Mouse (Mus musculus) megakaryocyte, embryonic 14.5 days (primary cell): ENCODE measurements around the gene Tmem208.

ENCODE experiments used
- FLI1 ChIP-seq: IDR thresholded peaks from 2 replicates; pipeline ENCODE4 v1.6.1; 2012; ENCODE audit warnings: low read length, inconsistent platforms, mixed read lengths
- GATA1 ChIP-seq: IDR thresholded peaks from 3 replicates; pipeline ENCODE4 v1.6.1; 2012; ENCODE audit warnings: mixed read lengths, low read length, inconsistent platforms, borderline replicate concordance

DNA sequence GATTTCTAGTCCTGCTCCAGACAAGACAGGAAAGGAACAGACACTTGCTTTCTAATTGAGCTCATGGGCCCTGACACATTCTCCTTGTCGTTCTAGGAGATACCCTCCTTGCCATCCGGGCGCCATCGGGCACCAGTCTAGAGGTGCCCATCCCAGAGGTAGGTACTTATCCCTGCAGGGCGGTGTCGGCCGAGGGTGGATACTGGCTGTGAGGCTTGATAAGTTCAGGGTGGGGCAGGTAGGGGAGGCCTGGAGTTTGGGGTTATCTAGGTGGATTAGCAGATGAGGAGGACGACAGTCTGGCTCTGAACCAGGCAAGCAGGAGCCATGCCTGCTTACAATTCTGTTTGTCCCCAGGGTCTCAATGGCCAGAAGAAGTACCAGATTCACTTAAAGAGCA is 26.2 kb upstream of the Tmem208 start:
- TF ChIP-seq GATA1 (no peak), FLI1 (no peak)
